Mouse (Mus musculus) liver, embryonic 15.5 days (tissue): ENCODE results near the gene Dtx4. TPM values are rescaled to one million over a fixed set of nuclear protein-coding genes. Genes with fewer than 3 reads are reported as not detected.

Experiments
- ATAC-seq: fragments of 200-750 bp; cut with Nextera tagmentation; 2 replicates; pipeline ENCODE4 v1.8.0; 2017; ENCODE audit warnings: moderate number of reproducible peaks, mild to moderate bottlenecking, moderate library complexity; ENCODE audit not compliant: insufficient read depth
- H3K27ac ChIP-seq: fragments of 300-500 bp; sonication (generic); replicated peaks from 2 replicates; pipeline ENCODE4 v1.5.1; 2015; ENCODE audit warnings: mild to moderate bottlenecking, inconsistent platforms
- H3K27me3 ChIP-seq: fragments of 300-500 bp; sonication (generic); 2 replicates; pipeline ENCODE4 v1.6.1; 2015; ENCODE audit warnings: mild to moderate bottlenecking, inconsistent platforms
- H3K36me3 ChIP-seq: fragments of 300-500 bp; sonication (generic); replicated peaks from 2 replicates; pipeline ENCODE4 v1.6.1; 2015; ENCODE audit warnings: moderate library complexity, mild to moderate bottlenecking, inconsistent platforms
- H3K4me1 ChIP-seq: fragments of 300-500 bp; sonication (generic); replicated peaks from 2 replicates; pipeline ENCODE4 v1.6.1; 2015; ENCODE audit warnings: inconsistent platforms
- H3K4me2 ChIP-seq: fragments of 300-500 bp; sonication (generic); 2 replicates; pipeline ENCODE4 v1.6.1; 2015; ENCODE audit warnings: moderate library complexity, mild to moderate bottlenecking, inconsistent platforms
- H3K4me3 ChIP-seq: fragments of 300-500 bp; sonication (generic); replicated peaks from 2 replicates; pipeline ENCODE4 v1.5.1; 2015; ENCODE audit warnings: mild to moderate bottlenecking, inconsistent platforms
- H3K9ac ChIP-seq: fragments of 300-500 bp; sonication (generic); 2 replicates; pipeline ENCODE4 v1.6.1; 2015; ENCODE audit warnings: moderate library complexity, mild to moderate bottlenecking, inconsistent platforms
- H3K9me3 ChIP-seq: fragments of 300-500 bp; sonication (generic); replicated peaks from 2 replicates; pipeline ENCODE4 v1.6.1; 2016; ENCODE audit warnings: inconsistent platforms
- WGBS: fragments of 180-500 bp; shearing (Covaris S2); methylation state at CpG from one replicate; pipeline ENCODE4 v1.1.7; 2015; ENCODE audit warnings: mixed read lengths; ENCODE audit not compliant: insufficient replicate concordance; 5-methylcytosine and 5-hydroxymethylcytosine counted together
- polyA plus RNA-seq: library from polyadenylated mRNA; unstranded; fragments of >200 nt; fragmentation: Nextera tagmentation; extraction: Ambion mirVana; gene quantifications from 2 replicates; pipeline ENCODE4 v1.2.1, GENCODE M21; 2015

Gene Dtx4
- polyA plus RNA-seq, 1 experiment from 2014 or later, result 2.0 TPM

- H3K4me3 ChIP-seq, result no peak overlapping the region
- no peak overlapping the region for H3K9ac ChIP-seq
- peak overlapping the region; percentile 65; the same call in 1 of the 2 replicates for H3K27ac ChIP-seq
- H3K4me2 ChIP-seq, result no peak overlapping the region
- no peak for ATAC-seq
- WGBS, result 30% methylated on average over 5 of the region's 5 CpGs
- no peaks in the 10 kb centered on the region for H3K9me3 ChIP-seq
- no peaks in the 10 kb centered on the region for H3K4me1 ChIP-seq
- no peaks in the 10 kb centered on the region for H3K27me3 ChIP-seq
- H3K36me3 ChIP-seq, result no peaks in the 10 kb centered on the region
Measured at GRCm38 (mm10) chr19:12440103-12440725, 61.0 kb downstream of the Dtx4 start.

DNA sequence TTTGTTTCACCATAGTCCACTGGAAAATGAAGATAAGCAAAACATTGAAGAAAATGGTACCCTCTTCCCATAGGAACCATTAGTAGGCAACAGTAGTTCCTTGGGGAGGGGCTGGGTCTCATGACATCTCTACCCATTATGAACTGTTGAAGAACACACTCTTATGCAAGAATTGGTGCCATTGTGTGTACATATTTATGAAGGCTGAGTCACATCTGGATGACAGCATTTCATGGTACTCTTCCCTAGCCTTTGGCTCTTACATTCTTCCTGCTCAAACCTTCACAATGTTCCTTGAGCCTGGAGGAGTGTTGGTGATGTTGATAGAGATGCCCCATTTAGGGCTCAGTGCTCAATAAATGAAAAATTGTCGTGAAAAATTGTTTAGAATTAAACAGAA is 61.7 kb downstream of the Dtx4 start:
- Histone ChIP-seq H3K4me1 (no peaks in the 10 kb centered on the region), H3K27ac (no peak overlapping the region), H3K9ac (no peak overlapping the region), H3K36me3 (no peaks in the 10 kb centered on the region), H3K27me3 (no peaks in the 10 kb centered on the region), H3K4me3 (no peak overlapping the region), H3K9me3 (no peaks in the 10 kb centered on the region), H3K4me2 (no peak overlapping the region)
- WGBS, result 25% methylated on average over 1 of the region's 1 CpGs
- ATAC-seq, result no peak

DNA sequence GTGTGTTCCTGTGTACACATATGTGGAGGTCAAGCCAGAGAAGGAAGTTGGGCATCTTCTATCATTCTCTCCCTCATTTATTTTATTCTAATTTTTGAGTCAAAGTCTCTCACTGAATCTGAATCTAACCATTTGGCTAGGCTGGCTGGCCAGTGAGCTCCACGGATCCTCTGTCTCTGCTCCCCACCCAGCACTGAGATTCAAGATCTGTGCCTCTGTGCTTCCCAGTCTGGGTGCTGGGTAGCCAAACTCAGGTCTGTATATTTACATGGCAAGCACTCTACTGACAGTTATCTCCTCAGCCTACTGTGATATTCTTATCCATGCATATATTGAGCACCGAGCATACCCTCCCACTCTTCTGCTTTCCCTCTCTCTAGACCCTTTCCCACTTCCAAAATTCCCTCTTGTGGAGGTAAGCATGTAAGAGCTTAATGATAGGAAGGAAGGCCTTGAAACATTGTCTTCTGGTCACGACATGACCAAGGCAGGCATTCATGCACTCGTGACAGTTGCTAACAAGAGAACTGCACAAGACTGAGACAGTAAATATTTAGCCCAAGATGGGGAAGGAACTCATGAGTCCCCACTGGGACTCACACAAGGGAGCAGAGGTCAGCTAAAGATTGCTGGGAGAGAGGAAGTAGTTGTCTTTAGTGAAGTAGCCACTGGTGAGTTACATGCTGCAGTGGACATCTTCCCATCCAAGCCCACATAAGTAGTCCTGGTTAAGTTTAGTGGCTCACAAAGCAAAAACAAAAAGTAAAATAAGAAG is 65.3 kb downstream of the Dtx4 start:
- H3K9me3 ChIP-seq, result no peaks in the 10 kb centered on the region
- H3K27ac ChIP-seq, result peak overlapping the region; percentile 24; the same call in 1 of the 2 replicates
- no peaks in the 10 kb centered on the region for H3K27me3 ChIP-seq
- WGBS, result 47% methylated on average over 4 of the region's 4 CpGs
- H3K9ac ChIP-seq, result no peak overlapping the region
- no peaks in the 10 kb centered on the region for H3K36me3 ChIP-seq
- no peaks in the 10 kb centered on the region for H3K4me1 ChIP-seq
- no peak overlapping the region for H3K4me2 ChIP-seq
- no peak overlapping the region for H3K4me3 ChIP-seq
- ATAC-seq, result no peak

- H3K36me3 ChIP-seq, result no peaks in the 10 kb centered on the region
- H3K9ac ChIP-seq, result no peak overlapping the region
- no peaks in the 10 kb centered on the region for H3K9me3 ChIP-seq
- 39% methylated on average over 4 of the region's 4 CpGs for WGBS
- peak overlapping the region; percentile 56; the same call in 1 of the 2 replicates for H3K27ac ChIP-seq
- no peak overlapping the region for H3K4me2 ChIP-seq
- no peak for ATAC-seq
- no peaks in the 10 kb centered on the region for H3K4me1 ChIP-seq
- H3K4me3 ChIP-seq, result no peak overlapping the region
- no peaks in the 10 kb centered on the region for H3K27me3 ChIP-seq
Measured at GRCm38 (mm10) chr19:12435011-12435416, 66.2 kb downstream of the Dtx4 start.

GRCm38 (mm10) chr19:12433033-12433432 is 68.2 kb downstream of the Dtx4 start:
- no peaks in the 10 kb centered on the region for H3K9me3 ChIP-seq
- no peak overlapping the region for H3K9ac ChIP-seq
- no peak overlapping the region for H3K27ac ChIP-seq
- H3K36me3 ChIP-seq, result no peaks in the 10 kb centered on the region
- H3K27me3 ChIP-seq, result no peaks in the 10 kb centered on the region
- H3K4me3 ChIP-seq, result no peak overlapping the region
- H3K4me1 ChIP-seq, result no peaks in the 10 kb centered on the region
- H3K4me2 ChIP-seq, result no peak overlapping the region
- no peak for ATAC-seq
- 5% methylated on average over 2 of the region's 2 CpGs for WGBS

DNA sequence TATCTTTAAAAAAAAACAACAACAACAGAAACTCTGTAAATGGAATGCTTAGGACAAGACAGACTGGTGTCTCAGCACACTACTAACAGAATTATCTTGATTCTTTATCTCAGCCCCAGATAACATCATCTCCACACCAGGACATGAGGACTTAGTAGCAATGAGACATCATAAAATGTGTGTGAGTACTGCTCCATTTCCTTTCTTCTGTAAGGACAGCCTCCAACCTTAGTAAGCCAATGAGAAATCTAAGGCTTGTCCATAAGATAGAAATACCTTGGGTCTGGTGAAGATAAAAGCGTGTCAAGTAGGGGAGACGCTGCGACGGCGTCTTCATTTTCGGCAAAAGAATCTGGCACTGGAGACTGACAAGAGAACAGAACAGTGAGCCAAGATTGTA is 73.6 kb downstream of the Dtx4 start, which contains the start of gene Pfpl:
Gene Pfpl (plus strand): TSS at position 301 of the 400 bp plus-strand sequence.
- Histone ChIP-seq H3K4me1 (no peaks in the 10 kb centered on the region), H3K9me3 (no peaks in the 10 kb centered on the region), H3K9ac (no peak within 1 kb of the TSS), H3K27ac (no peak within 1 kb of the TSS), H3K4me2 (no peak within 1 kb of the TSS), H3K4me3 (no peak within 1 kb of the TSS), H3K36me3 (no peaks in the 10 kb centered on the region), H3K27me3 (no peaks in the 10 kb centered on the region)
- 78% methylated on average over 6 of the region's 6 CpGs for WGBS
- ATAC-seq, result no peak

GRCm38 (mm10) chr19:12427101-12427500 is 74.2 kb downstream of the Dtx4 start:
- Histone ChIP-seq H3K4me1 (no peaks in the 10 kb centered on the region), H3K4me3 (no peak overlapping the region), H3K9ac (no peak overlapping the region), H3K9me3 (no peaks in the 10 kb centered on the region), H3K27me3 (no peaks in the 10 kb centered on the region), H3K27ac (no peak overlapping the region), H3K4me2 (no peak overlapping the region), H3K36me3 (no peaks in the 10 kb centered on the region)
- no peak for ATAC-seq
- WGBS, result 72% methylated on average over 5 of the region's 5 CpGs

- WGBS, result 62% methylated on average over 1 of the region's 1 CpGs
- ATAC-seq, result no peak
- Histone ChIP-seq H3K9me3 (no peaks in the 10 kb centered on the region), H3K4me3 (no peak overlapping the region), H3K27ac (no peak overlapping the region), H3K4me2 (no peak overlapping the region), H3K9ac (no peak overlapping the region), H3K27me3 (no peaks in the 10 kb centered on the region), H3K36me3 (no peaks in the 10 kb centered on the region), H3K4me1 (no peaks in the 10 kb centered on the region)
Measured at GRCm38 (mm10) chr19:12421680-12422079, 79.6 kb downstream of the Dtx4 start.

DNA sequence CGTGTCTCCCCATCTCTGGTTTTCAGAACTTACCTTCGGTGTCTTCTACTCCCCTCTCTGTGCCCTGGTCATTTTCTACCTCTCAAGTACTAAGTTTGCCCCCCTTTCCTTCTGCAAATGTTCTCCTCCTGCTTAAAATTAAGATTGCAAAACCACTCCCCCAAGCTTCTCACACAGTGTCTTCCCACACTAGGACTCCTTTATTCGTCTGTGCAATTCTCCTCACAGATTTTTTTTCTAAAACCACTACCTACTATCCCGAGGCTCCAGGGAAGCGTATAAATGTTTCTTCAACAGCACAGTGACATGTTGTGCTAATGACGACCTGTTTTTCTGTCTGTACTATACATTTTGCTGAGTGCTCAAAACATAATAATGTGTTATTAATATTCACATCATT is 80.7 kb downstream of the Dtx4 start:
- no peaks in the 10 kb centered on the region for H3K27me3 ChIP-seq

DNA sequence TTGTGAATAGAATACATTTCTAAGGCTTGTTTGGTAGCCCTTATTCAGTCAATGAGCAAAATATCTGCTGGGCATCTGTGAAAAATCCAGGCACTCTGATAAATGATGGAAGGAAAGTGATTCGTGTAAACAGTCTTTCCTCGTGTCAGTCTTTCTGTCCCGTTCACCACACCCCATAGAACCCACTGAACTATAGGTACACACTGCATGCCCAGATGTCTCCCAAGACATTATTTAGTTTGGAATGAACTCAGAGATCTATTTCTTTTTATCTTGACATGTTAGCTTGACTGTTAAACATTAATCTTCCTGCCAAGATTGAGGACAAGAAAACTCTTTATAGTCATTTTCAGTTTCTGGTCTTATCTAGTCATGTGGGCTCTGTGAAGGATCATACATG is 82.9 kb downstream of the Dtx4 start:
- H3K4me2 ChIP-seq, result no peak overlapping the region
- no peak for ATAC-seq
- H3K9me3 ChIP-seq, result no peaks in the 10 kb centered on the region
- H3K27me3 ChIP-seq, result no peaks in the 10 kb centered on the region
- no peak overlapping the region for H3K4me3 ChIP-seq
- no peaks in the 10 kb centered on the region for H3K4me1 ChIP-seq
- no peaks in the 10 kb centered on the region for H3K36me3 ChIP-seq
- H3K9ac ChIP-seq, result no peak overlapping the region
- 70% methylated on average over 3 of the region's 3 CpGs for WGBS
- H3K27ac ChIP-seq, result no peak overlapping the region

More for the DNA sequence above, 80.7 kb downstream of the Dtx4 start:
- Histone ChIP-seq H3K4me1 (no peaks in the 10 kb centered on the region), H3K36me3 (no peaks in the 10 kb centered on the region), H3K4me3 (no peak overlapping the region), H3K9me3 (no peaks in the 10 kb centered on the region), H3K9ac (no peak overlapping the region), H3K4me2 (no peak overlapping the region), H3K27ac (no peak overlapping the region)
- no peak for ATAC-seq
- 50% methylated on average over 6 of the region's 6 CpGs for WGBS

GRCm38 (mm10) chr19:12417361-12417760 is 83.9 kb downstream of the Dtx4 start, which contains the start of gene Olfr1441:
TSS of gene Olfr1441 (plus strand) at chr19:12417433.
- no peak within 1 kb of the TSS for H3K9ac ChIP-seq
- H3K4me3 ChIP-seq, result no peak within 1 kb of the TSS
- ATAC-seq, result no peak
- H3K9me3 ChIP-seq, result no peaks in the 10 kb centered on the region
- H3K4me1 ChIP-seq, result no peaks in the 10 kb centered on the region
- no peak within 1 kb of the TSS for H3K4me2 ChIP-seq
- H3K27me3 ChIP-seq, result no peaks in the 10 kb centered on the region
- H3K27ac ChIP-seq, result no peak within 1 kb of the TSS
- H3K36me3 ChIP-seq, result no peaks in the 10 kb centered on the region
